Mouse (Mus musculus) common myeloid progenitor, adult 5-6 weeks (primary cell): ENCODE measurements around the gene Gm17617. TPM values are rescaled to one million over a fixed set of nuclear protein-coding genes. Genes with fewer than 3 reads are reported as not detected.

ENCODE experiments used
- ATAC-seq: replicated peaks from 2 replicates; pipeline ENCODE4 v1.8.0; 2016; ENCODE audit warnings: low read depth, mild to moderate bottlenecking, moderate TSS enrichment, inconsistent platforms; ENCODE audit not compliant: poor library complexity, severe bottlenecking
- total RNA-seq: library from RNA; stranded (forward); fragments of 200-1000, 187-1606 nt; gene quantifications from 2 replicates; pipeline ENCODE4 v1.2.3, GENCODE M21; 2017

Gm17617 gene
- total RNA-seq = not detected in 2 replicates

DNA sequence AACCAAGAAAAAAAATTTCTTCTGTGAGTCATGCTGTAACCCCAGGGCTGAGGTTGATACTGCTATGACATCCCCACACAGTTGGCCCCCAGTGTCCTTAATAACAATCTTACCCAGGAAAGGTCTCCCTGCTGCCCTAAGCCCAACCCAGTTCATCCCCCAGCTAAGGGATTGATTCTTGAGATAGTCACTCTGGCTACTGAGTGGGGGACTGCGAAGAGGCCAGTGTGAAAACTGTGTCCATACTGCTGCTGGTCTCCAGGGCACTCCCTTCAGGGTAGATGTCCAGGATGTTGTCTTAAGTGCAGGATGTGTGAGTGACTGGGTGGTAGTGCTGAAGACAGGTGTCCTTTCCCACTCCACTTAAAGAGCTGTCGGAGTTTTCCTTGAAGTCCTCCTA is at the start of gene Gm17617:
Gm17617 (minus strand) TSS at position 101 of the 400 bp plus-strand sequence.
- ATAC-seq = no peak

DNA sequence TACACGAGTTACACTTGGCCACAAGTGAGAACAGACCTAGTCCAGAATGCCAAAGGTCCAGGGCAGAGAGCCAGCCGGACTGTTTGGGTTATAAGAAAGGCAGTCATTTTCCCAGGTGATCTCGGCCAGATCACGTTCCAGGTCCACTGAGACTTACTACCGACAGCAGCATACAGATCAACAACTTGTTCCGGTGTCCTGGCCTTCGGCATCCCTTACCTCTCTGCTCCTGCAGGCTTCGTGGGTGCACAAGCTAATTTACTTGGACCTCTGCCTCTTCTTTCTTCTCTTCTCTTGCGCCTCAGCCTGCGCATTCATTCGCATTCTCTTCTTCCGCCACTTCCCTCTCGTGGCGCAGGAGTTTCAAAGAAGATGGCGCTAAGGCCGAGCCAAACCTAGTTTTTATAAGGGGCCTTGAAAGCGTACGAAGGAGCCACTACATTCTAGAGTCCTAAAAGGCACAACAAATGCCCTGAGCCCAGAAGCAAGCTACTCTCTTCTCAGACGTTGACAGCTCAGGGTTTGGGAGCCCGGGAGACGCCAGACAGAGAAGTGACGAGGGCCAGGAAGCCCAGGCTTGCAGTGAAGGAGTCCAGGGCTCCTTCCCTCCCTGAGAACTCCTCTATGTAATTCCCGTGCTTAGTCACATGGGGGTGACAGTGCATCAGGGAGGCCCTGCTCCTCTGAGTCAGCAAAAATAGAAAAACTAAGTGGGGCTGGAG is 49.0 kb upstream of the Gm17617 start:
- ATAC-seq = peak; percentile 95

DNA sequence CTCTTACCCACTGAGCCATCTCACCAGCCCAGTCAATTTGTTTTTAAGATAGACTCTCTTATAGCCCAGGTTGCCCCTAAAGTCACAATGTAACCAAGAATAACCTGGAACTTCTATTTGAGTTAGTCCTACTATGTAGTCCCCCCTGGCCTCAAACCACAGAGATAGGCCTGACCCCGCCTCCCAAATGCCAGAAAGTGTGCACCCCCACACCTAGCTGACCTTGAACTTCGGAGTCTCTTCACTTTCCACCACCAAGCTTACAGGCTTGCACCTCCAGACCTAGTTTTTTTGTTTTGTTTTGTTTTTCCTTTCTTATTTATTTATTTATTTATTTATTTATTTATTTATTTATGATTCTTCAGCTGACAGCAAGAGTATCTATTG is 48.4 kb upstream of the Gm17617 start:
- ATAC-seq = no peak

DNA sequence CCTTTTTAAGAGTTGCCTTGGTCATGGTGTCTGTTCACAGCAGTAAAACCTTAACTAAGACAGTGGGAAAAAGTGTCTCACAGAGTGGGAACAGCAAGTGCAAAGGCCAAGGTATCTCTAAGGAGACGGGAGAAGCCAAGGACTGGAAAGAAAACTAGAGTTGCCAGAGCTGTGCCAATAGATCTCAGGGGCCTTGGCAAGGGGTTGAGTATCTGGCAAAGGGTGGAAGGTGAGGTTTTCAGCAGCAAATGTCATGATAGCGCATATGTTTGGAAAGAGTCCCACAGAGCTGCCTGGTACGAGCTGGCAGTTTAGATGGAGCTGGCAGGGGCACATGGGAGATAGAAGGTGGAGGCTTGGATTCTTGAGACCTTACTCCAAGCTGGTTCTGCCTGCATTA is 46.2 kb upstream of the Gm17617 start:
- ATAC-seq = no peak

DNA sequence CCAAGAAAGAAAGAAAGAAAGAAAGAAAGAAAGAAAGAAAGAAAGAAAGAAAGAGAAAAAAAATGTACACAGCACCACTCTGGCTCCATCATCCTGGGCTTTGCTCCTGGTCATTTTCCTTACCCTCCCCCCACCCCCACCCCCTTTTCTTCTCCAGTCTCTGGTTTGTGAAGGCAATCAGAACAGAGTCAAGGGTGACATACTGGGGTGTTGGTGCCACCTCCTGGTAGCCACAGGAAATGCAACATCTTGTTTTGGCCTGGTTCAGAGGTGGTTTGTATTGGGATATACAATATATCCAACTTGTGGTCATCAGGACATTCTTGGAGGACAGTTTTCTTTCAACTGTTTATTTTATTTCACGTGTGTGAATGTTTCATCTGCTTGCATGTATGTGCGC is 45.2 kb upstream of the Gm17617 start:
- peak; percentile 61 for ATAC-seq

DNA sequence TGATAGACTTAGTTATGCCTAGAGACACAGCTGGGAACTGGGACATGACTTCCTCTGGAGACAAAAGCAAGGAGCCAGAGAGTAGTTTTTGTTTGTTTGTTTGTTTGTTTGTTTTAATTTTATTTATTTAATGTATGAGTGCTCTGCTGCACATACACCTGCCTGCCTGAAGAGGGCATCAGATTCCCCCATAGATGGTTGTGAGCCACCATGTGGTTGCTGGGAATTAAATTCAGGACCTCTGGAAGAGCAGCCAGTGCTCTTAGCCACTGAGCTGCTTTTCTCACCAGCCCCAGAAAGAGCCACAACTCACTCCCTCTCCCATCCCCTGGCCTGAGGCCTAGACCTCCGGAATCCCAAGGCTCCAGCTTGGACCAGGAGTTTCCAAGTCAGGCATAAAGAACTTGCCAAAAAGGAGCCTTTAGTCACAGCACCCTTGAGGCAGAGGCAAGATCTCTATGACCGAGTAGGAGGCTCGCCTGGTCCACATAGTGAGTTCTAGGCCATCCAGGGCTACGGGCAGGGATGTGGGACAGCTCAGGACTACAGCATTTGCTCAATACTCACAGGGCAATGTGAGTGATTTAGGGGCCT is 44.7 kb upstream of the Gm17617 start:
- ATAC-seq = no peak

DNA sequence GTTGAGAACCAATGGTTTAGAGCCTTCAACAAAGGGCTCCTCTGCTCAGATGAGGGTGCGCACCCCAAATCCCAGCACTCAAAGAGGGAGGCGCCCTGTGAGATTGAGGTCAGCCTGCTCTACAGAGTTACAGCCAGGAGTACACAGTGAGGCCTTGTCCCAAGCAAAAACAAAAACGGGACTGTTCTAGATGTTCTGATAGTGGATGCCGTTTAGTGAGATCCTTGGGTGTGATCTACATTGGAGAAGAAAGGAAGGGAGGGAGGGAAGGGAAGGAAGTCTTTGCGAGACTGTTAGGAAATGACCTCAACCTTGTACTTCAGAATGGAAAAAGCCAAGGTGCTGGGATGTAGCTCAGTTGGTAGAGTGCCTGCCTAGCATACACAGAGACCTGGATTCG is 42.9 kb upstream of the Gm17617 start:
- no peak for ATAC-seq

DNA sequence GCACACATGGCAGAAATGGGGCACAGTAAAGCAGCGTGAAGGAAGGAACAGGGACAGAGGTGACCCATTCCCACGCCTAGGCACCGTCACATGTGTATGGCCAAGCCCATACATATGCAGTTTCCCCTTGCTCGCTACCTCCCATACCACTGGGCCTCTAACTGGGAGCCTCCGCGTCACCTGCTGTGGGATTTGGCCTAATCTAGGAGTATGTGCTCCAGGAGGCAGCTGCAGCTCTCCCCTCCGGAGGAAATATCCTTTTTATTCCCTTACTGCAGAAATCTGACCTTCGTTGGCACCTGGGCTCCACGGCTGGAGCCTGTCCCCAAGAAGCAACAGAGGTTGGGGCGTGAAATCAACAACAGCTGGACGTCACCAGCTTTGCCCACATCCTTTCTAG is 41.0 kb upstream of the Gm17617 start:
- ATAC-seq = no peak

DNA sequence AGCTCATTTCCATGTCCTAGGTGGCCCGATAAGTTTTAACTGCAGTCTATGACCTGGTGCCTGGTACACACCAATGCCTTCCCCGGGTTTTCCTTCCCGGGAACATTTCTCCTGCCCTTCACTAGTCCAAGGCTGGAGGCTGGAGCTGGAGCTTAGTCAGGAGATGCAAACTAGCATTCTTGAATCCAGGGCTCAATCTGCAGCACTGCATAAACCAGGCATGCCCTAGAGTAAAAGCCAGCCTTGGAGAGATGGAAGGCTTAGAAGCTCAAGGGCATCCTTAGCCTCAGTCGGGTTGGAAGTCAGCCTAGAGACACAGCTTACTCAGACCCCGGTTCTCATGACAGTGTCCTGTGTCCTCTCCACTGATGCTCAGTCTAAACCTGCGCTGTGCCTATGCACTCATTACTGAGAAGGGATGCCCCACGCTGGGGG is 39.0 kb upstream of the Gm17617 start:
- 0 out of 2 replicates have a peak, but pooled peaks have one; percentile 15 for ATAC-seq

DNA sequence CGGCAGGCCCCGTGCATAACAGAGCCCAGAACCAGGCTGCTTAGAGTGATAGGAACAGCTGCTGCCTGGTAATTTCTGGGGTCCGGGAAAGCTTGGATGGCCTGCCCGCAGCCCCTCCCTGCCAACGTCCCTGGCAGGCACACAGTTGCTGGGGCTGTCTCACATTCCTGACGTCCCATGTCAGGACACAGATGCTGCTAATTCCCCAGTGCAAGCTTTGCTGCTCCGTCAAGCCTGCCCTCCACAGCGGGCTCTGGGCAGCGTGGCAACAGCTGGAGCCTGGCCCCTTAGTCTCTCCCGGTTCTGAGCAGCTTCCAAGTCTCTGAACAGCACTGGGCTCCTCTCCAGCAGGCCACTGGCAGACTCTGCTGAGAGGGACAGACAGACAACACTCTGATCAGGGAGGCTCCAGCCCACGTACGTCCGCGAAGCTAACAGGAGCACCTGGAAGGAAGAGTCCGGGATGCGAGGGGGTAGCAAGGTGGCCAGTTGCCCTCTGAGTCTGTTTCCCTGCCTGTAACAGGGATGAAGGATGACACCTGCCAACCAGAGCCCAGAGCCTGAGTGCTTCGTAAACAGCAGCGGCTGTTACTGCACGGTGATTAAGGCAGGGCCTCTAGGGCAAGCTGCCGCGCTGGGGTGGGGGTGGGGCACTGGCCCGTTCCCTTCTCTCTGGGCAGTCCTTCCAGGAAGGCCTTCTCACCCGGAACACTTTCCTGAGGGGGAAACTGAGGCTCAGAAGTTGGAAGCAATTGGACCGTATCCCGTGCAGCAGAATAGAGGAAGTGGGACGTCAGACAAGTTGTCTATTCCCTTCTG is 38.4 kb upstream of the Gm17617 start:
- ATAC-seq = 0 out of 2 replicates have a peak, but pooled peaks have one; percentile 18

DNA sequence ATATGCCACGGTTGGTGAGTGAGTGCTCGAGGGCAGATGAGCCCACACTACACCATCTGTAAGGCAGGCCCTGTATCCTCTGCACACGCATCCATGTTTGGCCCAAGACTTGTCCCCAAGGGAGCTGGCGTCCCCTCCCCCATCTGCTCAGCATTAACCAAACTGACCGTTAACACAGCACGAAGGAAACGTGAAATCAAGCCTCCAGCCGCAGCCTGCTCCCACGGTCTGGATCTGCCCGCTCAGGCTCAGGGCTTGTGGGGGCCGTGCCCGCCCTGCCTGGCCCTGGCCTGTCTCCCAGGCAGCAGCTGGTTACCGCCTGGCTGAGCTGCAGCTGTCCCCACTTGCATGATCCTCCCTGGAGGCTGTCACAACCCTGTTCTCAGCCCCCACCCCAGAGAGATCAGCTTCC is 35.6 kb upstream of the Gm17617 start:
- no peak for ATAC-seq

DNA sequence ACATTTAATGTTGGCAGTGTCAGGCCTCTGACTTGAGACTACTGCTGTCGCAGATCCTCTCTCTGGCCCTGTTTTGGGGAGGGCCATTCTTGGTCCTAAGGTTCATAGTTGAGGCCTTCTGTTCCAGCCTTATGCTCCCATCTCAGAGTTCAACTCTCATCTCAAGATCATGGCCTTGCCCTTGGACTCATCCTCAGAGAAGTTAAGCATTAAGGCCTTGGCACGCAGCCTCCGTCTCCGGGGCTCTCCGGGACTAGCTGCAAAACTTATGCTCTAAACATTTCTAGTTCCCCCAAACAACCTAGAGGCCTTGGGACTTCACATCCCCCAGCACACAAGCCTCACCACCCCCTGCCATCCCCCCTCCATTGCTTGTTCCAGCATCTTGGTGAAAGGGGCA is 34.9 kb upstream of the Gm17617 start:
- ATAC-seq = no peak

DNA sequence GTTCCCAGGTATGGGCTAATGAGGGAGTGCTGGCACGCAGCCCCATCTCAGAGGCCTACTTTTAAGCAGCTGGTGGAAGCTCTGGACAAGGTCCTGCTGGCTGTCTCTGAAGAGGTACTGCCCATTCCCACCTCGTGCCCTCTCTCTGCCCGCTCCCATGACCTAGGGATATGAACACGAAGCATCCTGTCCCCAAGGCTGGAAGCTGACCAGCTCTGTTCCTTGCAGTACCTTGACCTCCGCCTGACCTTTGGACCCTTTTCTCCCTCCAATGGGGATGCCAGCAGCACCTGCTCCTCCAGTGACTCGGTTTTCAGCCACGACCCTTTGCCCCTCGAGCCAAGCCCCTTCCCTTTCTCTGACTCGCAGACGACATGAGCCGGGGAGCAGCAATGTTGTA is 34.5 kb upstream of the Gm17617 start:
- no peak for ATAC-seq

DNA sequence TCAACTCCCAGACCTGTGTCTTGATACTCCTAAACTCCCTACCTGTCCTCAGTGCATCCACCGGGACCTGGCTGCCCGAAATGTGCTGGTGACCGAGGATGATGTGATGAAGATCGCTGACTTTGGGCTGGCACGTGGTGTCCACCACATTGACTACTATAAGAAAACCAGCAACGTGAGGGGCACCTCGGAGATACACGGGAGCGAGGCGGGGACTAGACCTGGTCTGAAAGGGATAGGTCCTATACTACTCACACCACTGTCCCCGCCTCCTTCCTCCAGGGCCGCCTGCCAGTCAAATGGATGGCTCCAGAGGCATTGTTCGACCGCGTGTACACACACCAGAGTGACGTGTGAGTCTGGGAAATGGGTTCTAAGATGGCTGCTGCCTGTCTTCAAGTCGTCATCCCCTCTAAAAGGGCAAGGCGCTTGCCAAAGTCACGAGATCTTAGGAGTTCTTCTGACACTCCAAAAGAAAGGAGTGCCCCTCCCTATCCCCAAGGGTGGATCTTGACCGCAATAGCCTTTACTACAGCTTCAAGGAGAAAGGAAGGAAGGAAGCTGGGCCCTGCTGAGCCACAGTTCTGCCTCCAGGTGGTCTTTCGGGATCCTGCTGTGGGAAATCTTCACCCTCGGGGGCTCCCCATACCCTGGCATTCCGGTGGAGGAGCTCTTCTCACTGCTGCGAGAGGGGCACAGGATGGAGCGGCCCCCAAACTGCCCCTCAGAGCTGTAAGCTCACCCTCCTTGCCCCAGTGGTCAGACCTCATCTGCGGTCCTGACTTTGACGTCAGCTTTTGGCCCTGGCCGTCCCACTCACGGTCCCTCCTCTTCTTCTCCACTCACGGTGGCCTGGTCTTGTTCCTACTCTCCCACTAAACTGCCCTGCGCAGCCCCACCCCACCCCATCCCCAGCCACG is 33.7 kb upstream of the Gm17617 start:
- ATAC-seq = no peak

DNA sequence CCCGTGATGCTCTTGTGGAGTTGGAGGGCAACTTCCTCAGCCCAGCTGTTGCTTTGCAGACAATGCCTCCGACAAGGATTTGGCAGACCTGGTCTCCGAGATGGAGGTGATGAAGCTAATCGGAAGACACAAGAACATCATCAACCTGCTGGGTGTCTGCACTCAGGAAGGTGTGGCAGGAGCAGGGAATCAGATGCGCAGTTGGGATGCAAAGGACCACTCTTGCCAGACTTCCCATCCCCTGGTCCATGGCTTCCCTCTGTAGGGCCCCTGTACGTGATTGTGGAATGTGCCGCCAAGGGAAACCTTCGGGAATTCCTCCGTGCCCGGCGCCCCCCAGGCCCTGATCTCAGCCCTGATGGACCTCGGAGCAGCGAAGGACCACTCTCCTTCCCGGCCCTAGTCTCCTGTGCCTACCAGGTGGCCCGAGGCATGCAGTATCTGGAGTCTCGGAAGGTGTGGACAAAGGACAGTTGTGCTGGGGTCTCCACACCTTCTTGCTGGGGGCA is 32.5 kb upstream of the Gm17617 start:
- ATAC-seq = no peak

DNA sequence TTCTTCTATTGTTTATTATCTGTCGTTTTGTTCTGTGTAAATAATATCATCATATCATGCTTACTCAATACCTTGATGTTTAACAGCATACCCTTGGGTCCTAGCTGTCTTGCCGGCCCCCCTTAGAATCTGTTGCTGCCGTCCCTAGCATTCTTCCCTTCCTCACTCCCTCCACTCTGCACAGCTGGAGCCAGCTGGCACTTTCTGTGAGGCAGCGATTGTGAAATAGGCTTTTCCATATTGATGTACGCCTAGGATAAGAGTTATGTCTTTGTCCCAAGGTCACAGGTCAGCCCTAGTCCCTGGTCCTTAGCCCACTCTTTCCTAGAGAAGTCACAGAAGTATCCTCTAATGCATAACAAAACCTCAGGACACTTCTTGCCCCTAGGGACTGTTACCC is 30.2 kb upstream of the Gm17617 start:
- no peak for ATAC-seq

DNA sequence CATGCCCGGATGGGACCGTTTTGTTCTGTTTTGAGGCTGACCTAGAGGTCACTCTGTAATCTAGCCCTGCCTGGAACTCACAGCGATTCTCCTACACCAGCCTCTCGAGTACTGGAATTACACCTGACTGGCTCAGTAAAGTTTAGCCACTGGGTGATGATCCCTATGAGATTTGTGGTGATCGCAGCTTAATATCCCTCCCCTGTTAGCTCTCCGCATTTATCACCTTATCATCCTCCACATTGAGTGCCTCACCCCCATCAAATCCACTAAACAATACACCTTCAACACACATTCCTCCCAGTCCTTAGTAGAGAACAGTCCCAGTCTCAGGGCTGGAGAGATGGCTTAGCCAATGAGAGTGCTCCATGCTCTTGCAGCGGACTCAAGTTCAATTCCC is 29.0 kb upstream of the Gm17617 start:
- no peak for ATAC-seq

DNA sequence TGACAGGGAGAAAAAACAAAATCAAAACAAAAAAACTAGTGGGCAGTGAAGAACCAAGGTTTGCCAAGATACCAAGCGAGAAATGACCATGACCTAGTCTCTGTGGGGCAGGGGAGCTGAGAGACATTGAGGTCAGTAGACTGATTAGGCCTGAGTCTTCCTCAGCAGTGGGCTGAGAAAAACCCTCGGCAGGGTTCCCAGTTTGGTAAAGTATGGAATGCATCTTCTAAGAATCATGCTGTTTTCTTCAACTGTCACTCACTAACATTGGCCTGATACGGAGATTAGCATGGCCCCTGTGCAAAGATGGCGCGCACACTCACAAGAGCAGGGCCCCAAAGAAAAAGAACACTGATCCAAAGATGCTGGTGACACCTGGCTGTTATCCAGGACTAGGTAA is 20.6 kb upstream of the Gm17617 start:
- ATAC-seq = no peak

DNA sequence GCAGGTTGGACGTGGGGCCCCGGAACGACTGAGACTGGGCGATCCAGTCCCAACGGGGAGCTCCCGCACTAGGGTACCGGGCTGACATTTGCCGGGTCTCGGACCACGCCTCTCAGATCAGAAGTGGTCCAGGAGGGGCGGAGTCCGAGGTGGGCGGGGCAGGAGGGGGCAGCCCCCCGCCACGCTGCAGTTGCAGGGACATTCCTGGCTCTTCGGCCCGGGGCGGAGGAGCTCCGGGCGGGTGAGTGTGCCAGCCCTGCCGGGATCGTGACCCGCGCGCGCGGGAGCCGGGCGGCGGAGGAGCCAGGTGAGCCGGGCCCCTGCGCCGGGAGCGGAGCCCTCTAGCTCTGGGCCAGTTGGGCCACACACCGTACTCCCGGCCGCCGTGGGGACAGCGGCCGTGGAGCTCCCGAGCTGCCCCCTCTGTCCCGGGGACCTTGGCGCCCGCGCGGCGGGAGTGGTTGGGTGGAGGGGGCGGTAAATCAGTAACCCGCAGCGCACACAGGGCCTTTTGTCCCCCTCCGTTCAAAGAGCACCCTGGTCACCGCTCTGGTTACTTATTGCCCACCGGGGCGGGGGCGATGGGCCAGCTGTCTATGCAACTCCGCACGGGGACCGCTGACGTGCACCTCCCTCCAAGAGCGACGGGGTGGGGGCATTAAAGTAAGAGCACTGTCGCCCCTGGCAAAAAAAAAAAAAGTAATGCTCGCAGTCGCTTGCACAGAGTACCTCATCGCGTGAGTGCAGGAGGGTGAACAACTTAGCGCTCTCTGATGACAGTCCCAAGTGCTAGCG is 19.5 kb upstream of the Gm17617 start, which contains the start of gene Fgfr4:
Fgfr4 (plus strand) TSS at position 20 of the 795 bp plus-strand sequence.
- ATAC-seq = peak; percentile 45
